Mouse (Mus musculus) G1E-ER4 (cell line): Measurements from ENCODE around the gene Srsf10. TPM values are rescaled to one million over a fixed set of nuclear protein-coding genes. Genes with fewer than 3 reads are reported as not detected.

ENCODE experiments used
- GATA1 ChIP-seq: IDR thresholded peaks from one replicate; pipeline ENCODE4 v1.8.0; 2012; ENCODE audit warnings: low read length, inconsistent platforms
- polyA plus RNA-seq: library from polyadenylated mRNA; stranded (reverse); fragments of >175 nt; gene quantifications from 2 replicates; pipeline ENCODE4 v1.2.3, GENCODE M21; 2012

Gene Srsf10
- polyA plus RNA-seq, 1 experiment: 475 TPM

GRCm38 (mm10) chr4:135874564-135875535 is 19.3 kb downstream of the Srsf10 start:
- TF ChIP-seq GATA1: no peak

DNA sequence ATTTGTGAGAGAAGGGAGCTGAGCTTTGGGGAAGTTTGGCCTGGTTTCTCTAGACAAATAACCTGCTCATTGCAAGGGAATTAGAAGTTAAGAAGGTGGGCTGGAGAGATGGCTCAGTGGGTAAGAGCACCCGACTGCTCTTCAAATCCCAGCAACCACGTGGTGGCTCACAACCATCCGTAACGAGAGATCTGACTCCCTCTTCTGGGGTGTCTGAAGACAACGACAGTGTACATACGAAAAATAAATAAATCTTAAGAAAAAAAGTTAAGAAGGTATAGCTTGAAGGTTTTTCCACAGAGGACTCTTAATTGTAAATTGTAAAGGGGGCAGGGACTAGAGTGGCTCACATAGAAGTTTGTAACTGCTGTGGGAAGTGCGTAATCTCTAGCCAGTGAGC is 20.0 kb downstream of the Srsf10 start:
- TF ChIP-seq GATA1: no peak

GRCm38 (mm10) chr4:135875991-135876582 is 20.5 kb downstream of the Srsf10 start:
- no peak for TF ChIP-seq GATA1

DNA sequence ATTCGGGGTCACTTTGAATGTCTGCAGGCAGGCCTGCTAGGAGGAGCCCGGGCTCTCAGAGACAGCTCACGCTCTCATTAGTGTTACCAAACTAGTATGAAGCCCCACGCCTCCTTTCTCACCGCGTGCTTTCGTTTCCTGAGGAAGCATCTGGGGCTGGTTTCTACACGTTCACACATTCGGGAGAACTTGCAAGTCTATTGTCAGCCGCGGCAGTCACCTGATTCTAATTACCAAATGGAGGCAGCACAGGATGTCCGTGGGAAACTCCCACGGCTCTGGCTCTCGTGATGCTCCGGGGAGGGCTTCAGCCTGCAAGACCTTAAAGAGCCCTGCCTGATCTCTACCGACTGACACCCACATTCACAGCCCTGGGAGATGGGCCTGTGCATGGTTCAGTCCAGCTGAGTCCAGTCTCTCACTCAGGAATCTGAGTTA is 21.1 kb downstream of the Srsf10 start:
- TF ChIP-seq GATA1: no peak

GRCm38 (mm10) chr4:135877742-135878141 is 22.2 kb downstream of the Srsf10 start:
- no peak for TF ChIP-seq GATA1

DNA sequence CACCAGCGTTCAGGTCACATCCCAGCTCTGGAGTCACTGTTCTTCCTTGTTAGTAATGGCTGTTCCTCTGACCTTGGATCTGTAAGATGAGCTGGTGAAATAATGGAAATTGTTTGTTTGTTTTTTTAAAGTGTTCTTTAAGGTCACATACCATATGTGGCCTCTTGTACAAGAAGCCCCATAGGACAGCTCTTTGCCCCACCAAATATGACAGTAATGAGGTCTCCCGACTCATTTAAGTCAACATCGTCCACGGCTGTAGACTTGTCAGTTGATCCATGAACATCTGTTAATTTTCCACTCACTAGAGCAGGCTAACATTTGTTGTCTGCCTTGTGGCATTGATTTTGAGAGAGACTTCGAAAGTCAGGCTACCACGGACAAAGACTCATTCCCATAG is 23.5 kb downstream of the Srsf10 start:
- TF ChIP-seq GATA1: no peak

DNA sequence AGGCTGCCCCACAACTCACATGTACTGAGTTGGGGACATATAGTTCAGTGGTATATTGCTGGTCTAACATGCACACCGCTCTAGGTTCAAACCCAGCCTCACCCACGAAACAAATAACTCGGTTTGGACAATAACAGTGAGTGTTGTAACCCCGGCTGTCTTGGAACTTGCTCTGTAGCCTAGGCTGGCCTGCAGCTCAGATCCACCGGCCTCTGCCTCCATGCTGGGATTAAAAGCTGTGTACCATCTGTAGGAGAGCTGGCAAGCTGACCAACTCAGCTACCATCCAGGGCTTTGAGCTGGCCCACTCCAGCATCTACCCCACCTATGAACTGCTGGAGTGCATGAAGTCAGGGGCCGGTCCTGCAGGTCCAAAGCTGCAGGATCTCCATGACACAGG is 24.5 kb downstream of the Srsf10 start:
- no peak for TF ChIP-seq GATA1

- TF ChIP-seq GATA1: no peak
Measured at GRCm38 (mm10) chr4:135880576-135880975, 25.0 kb downstream of the Srsf10 start.

DNA sequence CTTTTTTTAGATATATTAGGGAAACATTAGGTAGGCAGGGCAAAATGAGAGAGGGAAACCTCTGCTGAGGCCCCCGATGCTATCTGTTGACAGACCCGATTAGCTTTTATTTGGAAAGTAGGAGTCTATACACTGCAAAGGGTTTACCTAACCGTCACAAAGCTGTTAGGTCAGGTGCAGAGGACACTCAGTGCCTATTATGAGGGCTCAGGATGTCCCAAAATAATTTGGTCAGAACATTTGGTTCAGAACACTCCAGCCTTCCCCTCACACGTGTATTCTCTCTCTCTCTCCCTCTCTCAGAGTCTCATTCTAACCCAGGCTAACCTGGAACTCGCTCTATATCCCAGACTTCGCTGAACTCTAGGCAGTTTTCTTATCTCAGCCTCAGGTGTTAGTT is 26.5 kb downstream of the Srsf10 start:
- no peak for TF ChIP-seq GATA1

DNA sequence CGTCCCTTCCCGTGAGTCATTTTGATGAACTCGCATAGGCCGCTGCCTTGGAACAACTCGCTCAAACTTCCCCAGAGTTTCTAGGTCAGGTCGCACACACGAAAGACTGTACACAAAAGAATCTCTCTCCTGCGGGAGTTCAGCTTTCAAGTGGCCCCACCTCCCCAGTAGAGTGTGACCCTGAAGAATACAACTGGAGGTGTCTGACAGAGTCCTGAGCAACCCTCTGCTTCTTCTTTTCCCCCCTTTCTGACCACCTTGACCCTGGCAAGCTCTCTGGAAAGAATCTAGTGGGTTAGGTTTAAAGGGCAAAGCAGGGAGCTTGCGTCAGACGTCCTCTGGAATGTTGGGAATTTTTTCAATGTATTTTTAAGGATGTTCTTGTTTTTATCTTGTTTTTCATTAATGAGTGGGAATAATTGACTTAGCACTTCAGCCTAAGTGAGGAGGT is 27.9 kb downstream of the Srsf10 start:
- TF ChIP-seq GATA1: no peak

GRCm38 (mm10) chr4:135883881-135884516 is 28.5 kb downstream of the Srsf10 start:
- TF ChIP-seq GATA1: no peak

- TF ChIP-seq GATA1: no peak
Measured at GRCm38 (mm10) chr4:135884531-135884930, 29.0 kb downstream of the Srsf10 start.

- no peak for TF ChIP-seq GATA1
Measured at GRCm38 (mm10) chr4:135885676-135886075, 30.1 kb downstream of the Srsf10 start.

DNA sequence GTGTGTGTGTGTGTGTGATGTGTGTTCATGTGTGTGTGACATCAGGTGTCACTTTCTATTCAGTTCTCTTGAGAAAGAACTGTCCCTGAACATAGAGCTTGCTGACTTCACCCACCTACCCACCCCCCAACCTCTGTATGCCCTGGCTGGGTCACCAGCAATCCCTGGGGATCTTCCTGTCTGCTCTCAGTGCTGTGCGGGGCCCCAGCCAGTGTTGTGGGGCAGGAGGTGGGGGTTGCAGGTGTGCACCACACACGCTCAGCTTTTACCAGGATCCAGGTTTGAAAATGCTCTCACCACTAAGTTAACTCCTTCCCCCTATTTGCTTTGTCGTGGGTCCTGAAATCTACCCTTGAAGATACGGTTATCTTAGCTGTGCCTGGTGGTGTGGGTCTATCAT is 30.6 kb downstream of the Srsf10 start:
- TF ChIP-seq GATA1: no peak

- TF ChIP-seq GATA1: no peak
Measured at GRCm38 (mm10) chr4:135888448-135889057, 33.0 kb downstream of the Srsf10 start.
